Mouse (Mus musculus) spleen, adult 18-20 months (tissue): ENCODE measurements around the gene Pex3.

Experiments used
- DNase-seq, 2 experiments: peaks; one replicate each; pipeline ENCODE4 v3.0.0; 2022; ENCODE audit warnings: mixed read lengths in 2 of 2

The Pex3 gene

GRCm38 (mm10) chr10:13552646-13553497 is at the start of gene Pex3, which contains the start of gene Adat2:
Pex3 (minus strand) TSS chr10:13553142.
Adat2 (plus strand) TSS chr10:13552894.
- peak; percentile 81 to 89 for DNase-seq

- no peak for DNase-seq
These were observed 48.0 kb upstream of the Pex3 start for GRCm38 (mm10) chr10:13600926-13601325.

GRCm38 (mm10) chr10:13597491-13597890 is 44.5 kb upstream of the Pex3 start:
- no peak for DNase-seq

GRCm38 (mm10) chr10:13596866-13597265 is 43.9 kb upstream of the Pex3 start:
- no peak for DNase-seq

- DNase-seq, result no peak
These were observed 43.1 kb upstream of the Pex3 start for GRCm38 (mm10) chr10:13596073-13596472.

GRCm38 (mm10) chr10:13593529-13593928 is 40.6 kb upstream of the Pex3 start:
- no peak for DNase-seq

GRCm38 (mm10) chr10:13592196-13592595 is 39.3 kb upstream of the Pex3 start:
- DNase-seq, result no peak

GRCm38 (mm10) chr10:13587914-13588313 is 35.0 kb upstream of the Pex3 start:
- no peak for DNase-seq

GRCm38 (mm10) chr10:13577123-13577522 is 24.2 kb upstream of the Pex3 start:
- no peak for DNase-seq

GRCm38 (mm10) chr10:13572410-13572809 is 19.5 kb upstream of the Pex3 start:
- no peak for DNase-seq

GRCm38 (mm10) chr10:13572003-13572402 is 19.1 kb upstream of the Pex3 start:
- DNase-seq, result no peak

GRCm38 (mm10) chr10:13570697-13571538 is 18.0 kb upstream of the Pex3 start:
- DNase-seq, result no peak

GRCm38 (mm10) chr10:13569818-13570217 is 16.9 kb upstream of the Pex3 start:
- no peak for DNase-seq

GRCm38 (mm10) chr10:13566393-13566792 is 13.5 kb upstream of the Pex3 start:
- no peak for DNase-seq

- DNase-seq, result no peak
These were observed 12.1 kb upstream of the Pex3 start for GRCm38 (mm10) chr10:13565080-13565448.

- DNase-seq, result peak; percentile 19 to 61
These were observed 11.6 kb upstream of the Pex3 start for GRCm38 (mm10) chr10:13564364-13565079.

GRCm38 (mm10) chr10:13560014-13560674 is 7.2 kb upstream of the Pex3 start:
- DNase-seq, result no peak

GRCm38 (mm10) chr10:13554316-13554715 is 1.4 kb upstream of the Pex3 start:
- no peak for DNase-seq

- DNase-seq, result no peak
These were observed 600 bp upstream of the Pex3 start for GRCm38 (mm10) chr10:13553498-13553985.

GRCm38 (mm10) chr10:13541721-13542120 is 11.2 kb downstream of the Pex3 start:
- DNase-seq, result no peak

- DNase-seq, result no peak
These were observed 13.1 kb downstream of the Pex3 start for GRCm38 (mm10) chr10:13539769-13540333.

GRCm38 (mm10) chr10:13536706-13537105 is 16.2 kb downstream of the Pex3 start:
- no peak for DNase-seq
